Mouse (Mus musculus): ENCODE measurements around the gene Fam92a. TPM values are rescaled to one million over a fixed set of nuclear protein-coding genes. Genes with fewer than 3 reads are reported as not detected.
"Not testable (repeated sequence)": the region's sequence is repeated elsewhere in the genome, so short reads cannot be mapped to it uniquely, and the experiment has no call there.

Gene Fam92a
- 88.6 and 106 TPM in 2 replicates for polyA plus RNA-seq (2014; fragmentation: Nextera tagmentation; extraction: Ambion mirVana)

DNA sequence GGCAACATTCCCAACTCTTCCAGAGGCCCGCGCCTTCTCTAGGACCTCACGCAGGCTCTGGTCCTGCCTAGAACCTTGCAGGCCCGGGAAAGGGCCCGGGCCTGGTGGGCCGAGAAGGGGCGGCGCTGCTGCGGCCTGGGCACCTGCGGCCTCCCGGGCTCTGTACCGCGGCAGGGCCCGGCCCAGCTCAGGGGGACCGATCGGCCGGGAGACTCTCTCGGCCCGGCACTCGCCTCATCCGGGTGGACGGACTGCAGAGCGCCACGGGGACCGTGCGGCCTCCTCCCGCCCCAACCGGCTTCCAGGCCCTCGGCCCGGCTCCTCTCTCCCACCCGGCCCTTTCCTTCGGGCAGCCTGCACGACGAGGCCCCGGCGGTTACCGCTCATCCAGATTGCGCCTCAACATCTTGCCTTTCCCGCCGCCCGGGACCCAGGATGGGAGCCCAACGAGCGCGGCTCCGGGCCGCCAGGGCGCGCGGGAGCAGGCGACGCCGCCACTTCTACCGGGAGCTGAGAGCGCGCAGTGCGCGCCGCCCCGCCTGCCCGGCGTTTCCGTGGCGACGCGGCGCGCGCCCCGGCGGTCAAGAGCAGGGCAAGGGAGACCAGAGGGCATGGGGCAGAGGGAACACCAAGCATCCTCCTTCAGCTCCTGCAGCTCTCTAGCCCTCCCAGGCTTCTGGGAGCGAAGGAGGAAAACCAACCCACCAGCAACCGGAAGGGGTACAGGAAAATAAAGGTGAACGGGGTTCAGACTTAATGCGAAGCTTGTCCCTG is at the start of gene Fam92a:
Gene Fam92a, minus strand, starts transcription at position 698 of the 774 bp plus-strand sequence.
- peaks cover 8% of the 10 kb centered on the region for H3K4me1 ChIP-seq (ENCODE audit: control insufficient read depth, insufficient read depth, low read length)
- no peaks in the 10 kb centered on the region for H3K27me3 ChIP-seq (replicated peaks; ENCODE audit: control insufficient read depth, insufficient read depth, low read length)
- H3K4me2 ChIP-seq (ENCODE audit: low read length): peak within 1 kb of the TSS; percentile 70
- H3K36me3 ChIP-seq (ENCODE audit: control insufficient read depth, insufficient read depth, low read length): peaks cover 18% of the 10 kb centered on the region
- ATAC-seq (peak; percentile 94), DNase-seq (ENCODE audit: low spot score) (peak; percentile 77)
- peak within 1 kb of the TSS; percentile 99 for H3K9ac ChIP-seq (ENCODE audit: low read length)
- no peaks in the 10 kb centered on the region for H3K9me3 ChIP-seq (replicated peaks; ENCODE audit: control insufficient read depth, low read length)
- WGBS: under 1% methylated on average over 67 of the region's 74 CpGs
- H3K4me3 ChIP-seq (ENCODE audit: low read depth, low read length): peak within 1 kb of the TSS; percentile 81
- H3K27ac ChIP-seq (ENCODE audit: low read depth, low read length): peak within 1 kb of the TSS; percentile 93

DNA sequence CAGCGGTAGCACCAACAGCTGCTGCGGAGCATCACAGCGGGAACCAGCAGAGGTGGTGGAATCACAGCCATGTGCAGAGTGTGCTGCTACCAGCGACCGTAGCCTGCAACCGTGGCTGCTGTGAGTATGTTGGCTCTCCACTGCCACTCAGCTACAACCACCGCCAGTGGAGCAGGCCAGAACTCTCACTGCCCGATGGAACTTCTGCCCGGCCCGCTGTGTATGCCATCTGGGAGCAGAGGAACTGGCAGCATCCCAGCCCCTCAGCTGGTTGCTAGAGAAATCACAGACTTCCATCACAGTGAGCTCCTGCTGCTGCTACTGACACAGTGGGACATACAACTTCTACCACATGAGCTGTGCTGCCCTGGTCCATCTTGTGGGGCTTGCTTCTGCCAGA is 7.2 kb upstream of the Fam92a start:
- Histone ChIP-seq H3K9ac (ENCODE audit: low read length) (no peak overlapping the region), H3K4me2 (ENCODE audit: low read length) (no peak overlapping the region), H3K36me3 (ENCODE audit: control insufficient read depth, insufficient read depth, low read length) (no peaks in the 10 kb centered on the region), H3K27me3 (replicated peaks; ENCODE audit: control insufficient read depth, insufficient read depth, low read length) (no peaks in the 10 kb centered on the region), H3K4me3 (ENCODE audit: low read depth, low read length) (no peak overlapping the region), H3K9me3 (replicated peaks; ENCODE audit: control insufficient read depth, low read length) (no peaks in the 10 kb centered on the region), H3K4me1 (ENCODE audit: control insufficient read depth, insufficient read depth, low read length) (no peaks in the 10 kb centered on the region), H3K27ac (ENCODE audit: low read depth, low read length) (no peak overlapping the region)
- WGBS: 87% methylated on average over 10 of the region's 10 CpGs
- ATAC-seq (peak; percentile 20; the same call in 1 of the 2 replicates), DNase-seq (ENCODE audit: low spot score) (peak; percentile 8)

DNA sequence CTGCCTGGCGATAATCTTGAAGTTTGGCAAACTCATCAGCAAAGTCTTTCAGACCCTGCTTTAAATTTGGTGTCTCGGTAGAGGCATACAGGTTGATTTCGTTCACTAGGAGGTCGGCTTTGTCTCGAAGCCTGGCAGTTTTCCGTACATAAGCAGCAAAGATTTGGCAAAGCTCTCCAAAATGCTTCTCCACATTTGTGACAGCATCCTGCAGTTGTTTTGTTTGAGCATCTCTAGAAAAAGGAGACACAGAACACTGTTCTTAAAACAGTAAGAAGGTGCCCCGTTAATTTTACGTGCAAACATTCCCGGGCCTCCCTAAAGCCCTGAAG is 863 bp downstream of the Fam92a start:
- Histone ChIP-seq H3K27ac (ENCODE audit: low read depth, low read length) (peak overlapping the region; percentile 93), H3K27me3 (replicated peaks; ENCODE audit: control insufficient read depth, insufficient read depth, low read length) (no peaks in the 10 kb centered on the region), H3K4me1 (ENCODE audit: control insufficient read depth, insufficient read depth, low read length) (peaks cover 8% of the 10 kb centered on the region), H3K9ac (ENCODE audit: low read length) (peak overlapping the region; percentile 99), H3K36me3 (ENCODE audit: control insufficient read depth, insufficient read depth, low read length) (peaks cover 24% of the 10 kb centered on the region), H3K9me3 (replicated peaks; ENCODE audit: control insufficient read depth, low read length) (no peaks in the 10 kb centered on the region), H3K4me2 (ENCODE audit: low read length) (peak overlapping the region; percentile 70), H3K4me3 (ENCODE audit: low read depth, low read length) (peak overlapping the region; percentile 81)
- WGBS: 7% methylated on average over 9 of the region's 9 CpGs
- ATAC-seq (0 out of 2 replicates have a peak, but pooled peaks have one; percentile 6), DNase-seq (ENCODE audit: low spot score) (no peak)

DNA sequence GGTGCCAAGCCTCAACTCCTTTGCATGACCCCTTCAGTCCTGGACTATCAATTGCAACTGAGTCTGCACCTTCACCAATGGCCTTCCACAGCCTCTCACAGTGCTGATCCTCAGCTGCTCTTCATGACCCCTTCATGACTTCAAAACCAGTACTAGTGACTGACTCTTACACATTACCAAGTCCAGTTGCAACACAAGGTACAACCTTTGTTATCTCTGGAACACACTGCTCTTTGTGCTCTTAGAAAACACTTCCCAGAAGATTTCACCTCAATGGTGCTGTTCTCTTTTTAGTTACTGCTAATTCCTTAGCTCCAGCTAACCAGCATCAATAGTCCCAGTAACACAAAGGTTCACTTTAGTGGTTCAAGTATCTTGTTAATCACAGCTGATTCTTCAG is 24.2 kb downstream of the Fam92a start:
- Histone ChIP-seq H3K27me3 (replicated peaks; ENCODE audit: control insufficient read depth, insufficient read depth, low read length) (no peaks in the 10 kb centered on the region), H3K9ac (ENCODE audit: low read length) (no peak overlapping the region), H3K9me3 (replicated peaks; ENCODE audit: control insufficient read depth, low read length) (no peaks in the 10 kb centered on the region; the same call in 1 of the 2 replicates), H3K27ac (ENCODE audit: low read depth, low read length) (no peak overlapping the region), H3K36me3 (ENCODE audit: control insufficient read depth, insufficient read depth, low read length) (peaks cover 22% of the 10 kb centered on the region), H3K4me2 (ENCODE audit: low read length) (no peak overlapping the region), H3K4me3 (ENCODE audit: low read depth, low read length) (no peak overlapping the region), H3K4me1 (ENCODE audit: control insufficient read depth, insufficient read depth, low read length) (no peaks in the 10 kb centered on the region)
- ATAC-seq (no peak), DNase-seq (ENCODE audit: low spot score) (no peak)

DNA sequence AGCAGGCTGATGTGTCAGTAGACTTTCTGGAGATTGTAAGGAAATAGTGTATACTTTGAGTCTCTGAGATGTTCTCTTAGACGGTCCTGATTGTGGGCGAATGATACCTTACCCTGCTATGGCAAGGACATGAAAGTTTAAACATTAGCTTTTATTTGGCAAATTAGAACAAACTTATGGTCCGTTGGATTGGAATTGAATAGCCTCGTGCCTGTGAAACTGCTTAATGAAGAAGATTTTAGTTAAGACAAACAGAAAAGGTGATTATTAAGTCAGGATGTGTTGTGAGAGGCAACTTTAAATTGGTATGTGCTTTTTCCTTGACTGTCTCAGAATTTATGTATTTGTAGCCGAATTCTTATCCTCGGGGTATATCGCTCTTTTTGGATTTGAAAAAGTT is 30.3 kb downstream of the Fam92a start:
- DNase-seq (ENCODE audit: low spot score); ATAC-seq; H3K9me3 ChIP-seq (replicated peaks; ENCODE audit: control insufficient read depth, low read length); H3K36me3 ChIP-seq (ENCODE audit: control insufficient read depth, insufficient read depth, low read length); H3K9ac ChIP-seq (ENCODE audit: low read length); H3K4me3 ChIP-seq (ENCODE audit: low read depth, low read length); H3K4me1 ChIP-seq (ENCODE audit: control insufficient read depth, insufficient read depth, low read length); H3K27me3 ChIP-seq (replicated peaks; ENCODE audit: control insufficient read depth, insufficient read depth, low read length); H3K27ac ChIP-seq (ENCODE audit: low read depth, low read length): not testable (repeated sequence)
- WGBS: 80% methylated on average over 7 of the region's 7 CpGs
- H3K4me2 ChIP-seq (ENCODE audit: low read length): peak overlapping the region; percentile 9; the same call in 1 of the 2 replicates

DNA sequence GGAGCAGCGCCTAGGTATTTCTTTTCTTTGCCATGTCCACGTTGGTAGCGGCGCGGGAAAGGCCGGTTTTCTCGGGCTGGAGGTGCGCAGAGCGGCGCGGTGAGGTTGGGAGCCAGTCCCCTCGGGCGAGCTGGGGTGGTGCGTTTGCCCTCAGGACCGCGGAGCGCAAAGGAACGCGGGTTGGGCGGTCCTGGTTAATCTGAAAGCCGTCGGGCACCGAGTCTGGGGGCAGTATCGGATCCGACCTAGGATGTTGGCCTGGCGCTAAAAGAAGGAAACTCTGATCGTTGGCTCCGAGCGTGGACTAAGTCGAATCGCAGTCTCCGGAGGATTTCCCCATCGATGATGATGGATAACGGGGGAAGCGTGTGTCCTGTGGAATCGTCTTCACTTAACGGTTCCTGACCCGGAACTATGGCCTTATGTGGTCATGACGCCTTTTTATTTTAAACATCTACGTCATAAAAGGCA is 31.2 kb downstream of the Fam92a start:
- not testable (repeated sequence) for H3K4me1 ChIP-seq (ENCODE audit: control insufficient read depth, insufficient read depth, low read length); H3K36me3 ChIP-seq (ENCODE audit: control insufficient read depth, insufficient read depth, low read length); H3K27ac ChIP-seq (ENCODE audit: low read depth, low read length); H3K9me3 ChIP-seq (replicated peaks; ENCODE audit: control insufficient read depth, low read length); H3K27me3 ChIP-seq (replicated peaks; ENCODE audit: control insufficient read depth, insufficient read depth, low read length)
- WGBS: 16% methylated on average over 21 of the region's 40 CpGs
- Histone ChIP-seq H3K4me2 (ENCODE audit: low read length) (peak overlapping the region; percentile 39), H3K9ac (ENCODE audit: low read length) (peak overlapping the region; percentile 49), H3K4me3 (ENCODE audit: low read depth, low read length) (peak overlapping the region; percentile 37)
- DNase-seq (ENCODE audit: low spot score) (peak; percentile 12), ATAC-seq (peak; percentile 88)

DNA sequence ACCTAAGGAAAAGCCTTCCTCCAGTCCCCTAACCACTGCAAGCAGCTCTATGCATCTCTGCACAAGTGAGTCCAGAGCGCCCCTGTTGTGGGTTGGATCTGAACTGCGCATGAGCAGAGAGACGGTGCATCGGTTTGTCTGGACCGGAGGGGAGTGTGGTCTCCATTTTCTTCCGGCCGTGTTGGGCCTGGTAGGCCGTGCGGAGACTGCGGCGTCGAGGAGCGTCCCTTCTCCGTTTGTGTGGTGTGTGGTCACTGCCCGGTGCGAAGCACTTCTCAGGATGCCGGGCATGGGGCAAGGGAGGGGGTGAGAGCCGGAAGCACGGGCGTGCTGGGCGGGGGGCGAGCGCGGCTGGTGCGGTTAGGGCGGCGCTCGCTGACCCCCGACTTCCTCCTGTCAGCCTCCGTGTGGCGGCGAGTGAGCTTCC is 31.7 kb downstream of the Fam92a start, which contains the start of gene Rbm12b1:
Gene Rbm12b1, plus strand, starts transcription at position 124 of the 427 bp plus-strand sequence.
- not testable (repeated sequence) for H3K27me3 ChIP-seq (replicated peaks; ENCODE audit: control insufficient read depth, insufficient read depth, low read length); H3K36me3 ChIP-seq (ENCODE audit: control insufficient read depth, insufficient read depth, low read length); H3K9me3 ChIP-seq (replicated peaks; ENCODE audit: control insufficient read depth, low read length); H3K4me1 ChIP-seq (ENCODE audit: control insufficient read depth, insufficient read depth, low read length)
- Histone ChIP-seq H3K9ac (ENCODE audit: low read length) (peak within 1 kb of the TSS; percentile 49), H3K4me3 (ENCODE audit: low read depth, low read length) (peak within 1 kb of the TSS; percentile 37), H3K4me2 (ENCODE audit: low read length) (peak within 1 kb of the TSS; percentile 39), H3K27ac (ENCODE audit: low read depth, low read length) (peak within 1 kb of the TSS; percentile 41; the same call in 1 of the 2 replicates)
- ATAC-seq (peak; percentile 100), DNase-seq (ENCODE audit: low spot score) (peak; percentile 95)
- under 1% methylated on average over 17 of the region's 32 CpGs for WGBS
